Mouse (Mus musculus) adrenal gland, postnatal 25 days (tissue): ENCODE measurements around the gene Tat. TPM values are rescaled to one million over a fixed set of nuclear protein-coding genes. Genes with fewer than 3 reads are reported as not detected.
"Not testable (repeated sequence)": the region's sequence is repeated elsewhere in the genome, so short reads cannot be mapped to it uniquely, and the experiment has no call there.

Source experiments
- DNase-seq: peaks from one replicate; pipeline ENCODE4 v3.0.0; 2021; ENCODE audit warnings: mixed read lengths
- total RNA-seq: library from RNA; stranded (reverse); gene quantifications from 2 replicates; pipeline ENCODE4 v1.2.3, GENCODE M21; 2021

Gene Tat
- total RNA-seq, 1 experiment from 2014 or later: not detected

- DNase-seq: no peak
These were observed 7.7 kb upstream of the Tat start for GRCm38 (mm10) chr8:109982386-109983105.

GRCm38 (mm10) chr8:109983944-109984343 is 6.3 kb upstream of the Tat start:
- DNase-seq: no peak

- no peak for DNase-seq
These were observed 3.9 kb upstream of the Tat start for GRCm38 (mm10) chr8:109986384-109986783.

GRCm38 (mm10) chr8:109987776-109988175 is 2.5 kb upstream of the Tat start:
- no peak for DNase-seq

GRCm38 (mm10) chr8:109989151-109989550 is 1.1 kb upstream of the Tat start:
- DNase-seq: no peak

- no peak for DNase-seq
These were observed 1.9 kb downstream of the Tat start for GRCm38 (mm10) chr8:109992166-109992565.

- no peak for DNase-seq
These were observed 2.7 kb downstream of the Tat start for GRCm38 (mm10) chr8:109992951-109993350.

- DNase-seq: no peak
These were observed 7.1 kb downstream of the Tat start for GRCm38 (mm10) chr8:109997381-109997780.

- DNase-seq: no peak
These were observed 7.8 kb downstream of the Tat start for GRCm38 (mm10) chr8:109998066-109998465.

- DNase-seq: no peak
These were observed 9.7 kb downstream of the Tat start for GRCm38 (mm10) chr8:109999974-110000373.

- DNase-seq: peak; percentile 47
These were observed 12.7 kb downstream of the Tat start for GRCm38 (mm10) chr8:110002953-110003352.

GRCm38 (mm10) chr8:110004300-110004699 is 14.1 kb downstream of the Tat start:
- no peak for DNase-seq

GRCm38 (mm10) chr8:110006312-110007023 is 16.2 kb downstream of the Tat start:
- no peak for DNase-seq

- no peak for DNase-seq
These were observed 18.2 kb downstream of the Tat start for GRCm38 (mm10) chr8:110008228-110008994.

GRCm38 (mm10) chr8:110008995-110009446 is 18.8 kb downstream of the Tat start:
- DNase-seq: no peak

GRCm38 (mm10) chr8:110010868-110011267 is 20.6 kb downstream of the Tat start:
- DNase-seq: peak; percentile 55

- DNase-seq: no peak
These were observed 31.8 kb downstream of the Tat start for GRCm38 (mm10) chr8:110022081-110022480.

GRCm38 (mm10) chr8:110022768-110023344 is 32.6 kb downstream of the Tat start:
- no peak for DNase-seq

- DNase-seq: not testable (repeated sequence)
These were observed 43.5 kb downstream of the Tat start for GRCm38 (mm10) chr8:110033771-110034170.

GRCm38 (mm10) chr8:110034331-110034730 is 44.1 kb downstream of the Tat start:
- no peak for DNase-seq

- DNase-seq: peak; percentile 12
These were observed 45.9 kb downstream of the Tat start for GRCm38 (mm10) chr8:110036156-110036555.

- DNase-seq: no peak
These were observed 49.0 kb downstream of the Tat start for GRCm38 (mm10) chr8:110039216-110039615.

GRCm38 (mm10) chr8:110039659-110040058 is 49.4 kb downstream of the Tat start, which contains the start of gene Chst4:
Chst4 (minus strand) TSS chr8:110039740.
- no peak for DNase-seq
